Mouse (Mus musculus) olfactory bulb, adult 2 months (tissue): ENCODE measurements at regions not wholly inside any gene's neighbourhood (a gene's known extent, or its start where the extent isn't known, plus 50 kb on each side); places are given as distances from the start of the nearest gene placed in this dataset.

Experiments
- CTCF ChIP-seq: fragments of 200-500 bp; IDR thresholded peaks from 2 replicates; pipeline ENCODE4 v1.5.1; 2012; ENCODE audit warnings: low read depth, mild to moderate bottlenecking, low read length, moderate library complexity; ENCODE audit not compliant: insufficient read depth
- POLR2A ChIP-seq: fragments of 200-500 bp; IDR thresholded peaks from 2 replicates; pipeline ENCODE4 v1.6.1; 2012; ENCODE audit warnings: mild to moderate bottlenecking, low read depth, low read length, moderate library complexity; ENCODE audit not compliant: insufficient read depth

DNA sequence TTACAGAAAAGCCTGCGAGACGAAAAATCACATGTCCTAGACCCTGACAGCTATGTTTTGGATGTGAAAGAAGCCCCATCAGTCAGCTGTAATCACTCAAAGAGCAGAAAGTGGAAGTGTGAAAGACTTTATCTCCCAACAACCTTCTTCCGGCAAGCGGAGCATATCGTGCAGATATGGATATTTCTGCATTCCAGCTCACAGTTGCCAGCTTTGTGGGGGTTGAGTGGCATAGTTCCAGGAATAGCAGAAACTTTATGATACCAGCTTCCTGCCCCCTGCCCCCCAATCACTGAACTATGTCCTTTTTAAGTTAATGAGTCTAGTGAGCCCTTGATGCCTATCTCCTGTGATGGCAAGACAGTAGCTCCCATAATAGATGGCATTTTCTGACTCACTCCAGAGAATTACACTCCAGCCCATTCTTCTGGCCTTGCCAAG is 72.9 kb upstream of the Spred1 start:
- TF ChIP-seq CTCF (no peak), POLR2A (no peak)
